Mouse (Mus musculus): ENCODE measurements around the gene Gm15557.
"Not testable (repeated sequence)": the region's sequence is repeated elsewhere in the genome, so short reads cannot be mapped to it uniquely, and the experiment has no call there.

Gm15557 gene

GRCm38 (mm10) chr2:155940681-155941080, at the start of gene Gm15557:
Gene Gm15557 (plus strand): TSS chr2:155940728.
- DNase-seq (ENCODE audit: extremely low spot score, low read depth, low spot score), result no peak

- DNase-seq (ENCODE audit: extremely low spot score, low read depth, low spot score), result no peak
These were observed 46.1 kb upstream of the Gm15557 start for GRCm38 (mm10) chr2:155894307-155895045.

GRCm38 (mm10) chr2:155895046-155895735, 45.3 kb upstream of the Gm15557 start:
- DNase-seq (ENCODE audit: extremely low spot score, low read depth, low spot score), result no peak

GRCm38 (mm10) chr2:155902989-155903631, 37.4 kb upstream of the Gm15557 start:
- no peak for DNase-seq (ENCODE audit: extremely low spot score, low read depth, low spot score)

- no peak for DNase-seq (ENCODE audit: extremely low spot score, low read depth, low spot score)
These were observed 36.9 kb upstream of the Gm15557 start for GRCm38 (mm10) chr2:155903632-155904008.

GRCm38 (mm10) chr2:155914684-155915083, 25.8 kb upstream of the Gm15557 start:
- DNase-seq (ENCODE audit: extremely low spot score, low read depth, low spot score), result no peak

- DNase-seq (ENCODE audit: extremely low spot score, low read depth, low spot score), result no peak
These were observed 17.4 kb upstream of the Gm15557 start for GRCm38 (mm10) chr2:155923143-155923542.

- not testable (repeated sequence) for DNase-seq (ENCODE audit: extremely low spot score, low read depth, low spot score)
These were observed 15.3 kb upstream of the Gm15557 start for GRCm38 (mm10) chr2:155925213-155925612.

- DNase-seq (ENCODE audit: extremely low spot score, low read depth, low spot score), result no peak
These were observed 11.7 kb upstream of the Gm15557 start for GRCm38 (mm10) chr2:155928711-155929345.

GRCm38 (mm10) chr2:155929531-155930442, 10.7 kb upstream of the Gm15557 start, which contains the start of gene Uqcc1:
Gene Uqcc1 (minus strand): TSS chr2:155930310.
- DNase-seq (ENCODE audit: extremely low spot score, low read depth, low spot score), result peak; percentile 81

- DNase-seq (ENCODE audit: extremely low spot score, low read depth, low spot score), result no peak
These were observed 515 bp upstream of the Gm15557 start for GRCm38 (mm10) chr2:155939897-155940529.

GRCm38 (mm10) chr2:155941697-155942442, 1.3 kb downstream of the Gm15557 start:
- DNase-seq (ENCODE audit: extremely low spot score, low read depth, low spot score), result no peak

- no peak for DNase-seq (ENCODE audit: extremely low spot score, low read depth, low spot score)
These were observed 2.9 kb downstream of the Gm15557 start for GRCm38 (mm10) chr2:155943463-155943862.

- no peak for DNase-seq (ENCODE audit: extremely low spot score, low read depth, low spot score)
These were observed 4.2 kb downstream of the Gm15557 start for GRCm38 (mm10) chr2:155944685-155945084.

- DNase-seq (ENCODE audit: extremely low spot score, low read depth, low spot score), result no peak
These were observed 4.6 kb downstream of the Gm15557 start, which contains the start of gene Gdf5 for GRCm38 (mm10) chr2:155945124-155945523. Gene Gdf5 (minus strand): TSS chr2:155945367.

GRCm38 (mm10) chr2:155945580-155945979, 5.1 kb downstream of the Gm15557 start:
- no peak for DNase-seq (ENCODE audit: extremely low spot score, low read depth, low spot score)

GRCm38 (mm10) chr2:155946069-155946468, 5.5 kb downstream of the Gm15557 start:
- peak; percentile 62 for DNase-seq (ENCODE audit: extremely low spot score, low read depth, low spot score)

GRCm38 (mm10) chr2:155946499-155946898, 6.0 kb downstream of the Gm15557 start:
- DNase-seq (ENCODE audit: extremely low spot score, low read depth, low spot score), result no peak

- DNase-seq (ENCODE audit: extremely low spot score, low read depth, low spot score), result no peak
These were observed 7.0 kb downstream of the Gm15557 start for GRCm38 (mm10) chr2:155947390-155948002.

Data from hindlimb bud, embryonic 11.5 days (tissue).